10 mouse cellular contexts compared by ENCODE assay signal in genomic region chr11:32453353-32453915, GRCm38 (mm10). TPM values are rescaled to one million over a fixed set of nuclear protein-coding genes. Genes with fewer than 3 reads are reported as not detected.
DNase-seq lines count a peak whose midpoint lies in the region; ATAC-seq lines count a peak whose summit lies in the region.
"Had no signal": no experiment of that assay in that cellular context is flagged by ENCODE, and none has a peak within 500 bp of the region (broad histone marks: within the 10 kb centered on the region; RNA-seq: fewer than 3 reads in every experiment).

No protein-coding gene starts in this region.

- H3K4me3 ChIP-seq in heart, embryonic 13.5 days: no peak overlapping the region

- H3K4me2 ChIP-seq in heart, embryonic 13.5 days: peak overlapping the region; percentile 89

- no peak overlapping the region for H3K9ac ChIP-seq in heart, embryonic 13.5 days

- DNase-seq in heart, adult 8-10 months (ENCODE audit: low spot score): no peak
- DNase-seq in right cerebral cortex, adult 18-20 months: peak; percentile 45
- DNase-seq in right cerebral cortex, postnatal 4 days: no peak
- peak; percentile 18 to 20 for DNase-seq in layer of hippocampus, postnatal 36 days
- DNase-seq in adrenal gland, postnatal 25 days: no peak
- DNase-seq in B cell, adult 2 months: no peak
- DNase-seq in spleen, adult 18-20 months: no peak

- no peaks in the 10 kb centered on the region for H3K9me3 ChIP-seq in heart, embryonic 13.5 days

- no peaks in the 10 kb centered on the region for H3K36me3 ChIP-seq in heart, embryonic 13.5 days
- H3K36me3 ChIP-seq: G1E had no signal

- no peak for ATAC-seq in heart, embryonic 13.5 days (ENCODE audit: extremely low read depth, insufficient number of reproducible peaks, low FRiP score, low TSS enrichment)

- peak overlapping the region; percentile 32 for H3K27ac ChIP-seq in heart, embryonic 13.5 days (replicated peaks)
- H3K27ac ChIP-seq: macrophage had no signal

- H3K27me3 ChIP-seq in heart, embryonic 13.5 days (replicated peaks): peaks cover 5% of the 10 kb centered on the region

- H3K4me1 ChIP-seq in heart, embryonic 13.5 days: peaks cover 29% of the 10 kb centered on the region

- WGBS in heart, embryonic 13.5 days: 51% methylated on average over 8 of the region's 8 CpGs

RNA-seq across cellular contexts. Expression of gene Ubtd2, which starts 1.7 kb away (rescaled TPM):
- polyA plus RNA-seq in heart, embryonic 13.5 days (2015; fragmentation: Nextera tagmentation; extraction: Ambion mirVana): 26.5 and 26.8 TPM in 2 replicates
- total RNA-seq in heart, adult 8-10 months (2022): 1 to 10 TPM; 3.0 to 4.4 (median 3.7) TPM
- total RNA-seq in layer of hippocampus, postnatal 36 days (2021): 10 to 100 TPM; 34.7 to 34.9 TPM
- total RNA-seq in adrenal gland, postnatal 25 days (2021): 15.3 and 16.2 TPM in 2 replicates

Comparison
In these comparisons a context has a peak if more than half of its experiments do, and no peak if none do; other contexts are left out.
1. DNase-seq: peak in right cerebral cortex, adult 18-20 months (single experiment) and layer of hippocampus, postnatal 36 days (2 of 2); none in heart, adult 8-10 months (single experiment), right cerebral cortex, postnatal 4 days (single experiment), adrenal gland, postnatal 25 days (single experiment), B cell, adult 2 months (0 of 2) and spleen, adult 18-20 months (0 of 2).